Mouse (Mus musculus) layer of hippocampus, adult 9-10 months (tissue): ENCODE results near the gene Olfr1076.
"Not testable (repeated sequence)": the region's sequence is repeated elsewhere in the genome, so short reads cannot be mapped to it uniquely, and the experiment has no call there.

Source experiments
- DNase-seq: peaks from one replicate; pipeline ENCODE4 v3.0.0; 2022; ENCODE audit warnings: low spot score

Gene Olfr1076

GRCm38 (mm10) chr2:86508161-86508560 is at the start of gene Olfr1076:
TSS of gene Olfr1076 (plus strand) at chr2:86508461.
- no peak for DNase-seq

- DNase-seq = no peak
These were observed 47.8 kb upstream of the Olfr1076 start for GRCm38 (mm10) chr2:86460434-86460833.

- peak; percentile 39 for DNase-seq
These were observed 43.7 kb upstream of the Olfr1076 start for GRCm38 (mm10) chr2:86464442-86465109.

- DNase-seq = no peak
These were observed 21.0 kb upstream of the Olfr1076 start, which contains the start of gene Olfr228 for GRCm38 (mm10) chr2:86487286-86487685. TSS of gene Olfr228 (minus strand) at chr2:86487386.

GRCm38 (mm10) chr2:86530991-86531390 is 22.7 kb downstream of the Olfr1076 start:
- DNase-seq = no peak

- DNase-seq = no peak
These were observed 34.1 kb downstream of the Olfr1076 start, which contains the start of gene Olfr1079 for GRCm38 (mm10) chr2:86542380-86542779. TSS of gene Olfr1079 (minus strand) at chr2:86542480.

- not testable (repeated sequence) for DNase-seq
These were observed 49.9 kb downstream of the Olfr1076 start, which contains the start of gene Olfr1080 for GRCm38 (mm10) chr2:86558135-86558534. TSS of gene Olfr1080 (minus strand) at chr2:86558235.
